Mouse (Mus musculus) embryo, embryonic 11 days (tissue): ENCODE measurements at regions not wholly inside any gene's neighbourhood (a gene's known extent, or its start where the extent isn't known, plus 50 kb on each side); places are given as distances from the start of the nearest gene placed in this dataset.

Experiments
- DNase-seq: peaks from one replicate; pipeline ENCODE4 v3.0.0-alpha.2; 2015

GRCm38 (mm10) chr1:168010416-168010815, 321.4 kb downstream of the Lmx1a start:
- DNase-seq: no peak

- DNase-seq: no peak
Observed at GRCm38 (mm10) chr1:168012069-168012468, 323.0 kb downstream of the Lmx1a start.

- no peak for DNase-seq
Observed at GRCm38 (mm10) chr1:168012611-168013010, 323.6 kb downstream of the Lmx1a start.

GRCm38 (mm10) chr1:168016375-168016890, 327.4 kb downstream of the Lmx1a start:
- DNase-seq: no peak

DNA sequence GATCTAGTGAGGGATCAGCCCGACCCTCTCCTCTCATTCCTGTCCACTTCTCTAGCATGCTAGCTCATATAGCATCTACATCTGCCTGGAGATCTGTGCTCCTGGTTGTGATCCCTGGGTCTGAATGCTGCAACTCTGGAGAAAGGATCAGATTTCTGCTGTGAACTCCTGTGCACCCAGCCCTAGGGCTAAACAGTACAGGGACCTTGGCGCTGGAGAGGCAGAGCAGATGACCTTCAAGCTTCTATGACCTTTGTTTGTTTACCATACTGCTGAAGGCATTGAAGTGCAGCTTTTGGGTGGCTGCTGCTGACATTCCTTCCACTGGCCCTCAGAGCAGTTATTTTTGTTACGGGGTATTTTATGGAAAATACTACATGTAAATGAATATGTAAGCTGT, 337.4 kb downstream of the Lmx1a start:
- peak; percentile 13 for DNase-seq

DNA sequence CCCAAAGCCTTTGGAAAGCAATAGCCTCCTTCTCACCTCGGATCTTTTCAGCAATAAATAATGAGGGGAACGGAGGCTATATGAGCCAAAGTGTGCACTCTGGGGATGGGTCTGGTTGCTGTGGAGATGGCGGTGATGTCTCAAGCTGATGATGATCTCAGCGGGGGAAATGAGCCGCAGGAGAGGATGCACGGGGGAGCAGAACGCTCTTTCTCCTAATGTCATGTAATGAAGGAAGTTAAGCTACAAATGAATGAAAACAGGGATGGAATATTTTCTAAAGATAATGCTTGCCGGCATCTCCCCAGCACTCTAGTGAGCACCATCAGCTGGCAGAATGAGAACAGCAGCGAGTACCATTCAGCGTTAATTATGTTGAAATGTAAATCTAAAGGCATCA, 355.7 kb downstream of the Lmx1a start:
- no peak for DNase-seq

GRCm38 (mm10) chr1:168046347-168046746, 357.3 kb downstream of the Lmx1a start:
- no peak for DNase-seq

GRCm38 (mm10) chr1:168046749-168047148, 357.7 kb downstream of the Lmx1a start:
- no peak for DNase-seq

GRCm38 (mm10) chr1:168049965-168050364, 360.9 kb downstream of the Lmx1a start:
- no peak for DNase-seq

DNA sequence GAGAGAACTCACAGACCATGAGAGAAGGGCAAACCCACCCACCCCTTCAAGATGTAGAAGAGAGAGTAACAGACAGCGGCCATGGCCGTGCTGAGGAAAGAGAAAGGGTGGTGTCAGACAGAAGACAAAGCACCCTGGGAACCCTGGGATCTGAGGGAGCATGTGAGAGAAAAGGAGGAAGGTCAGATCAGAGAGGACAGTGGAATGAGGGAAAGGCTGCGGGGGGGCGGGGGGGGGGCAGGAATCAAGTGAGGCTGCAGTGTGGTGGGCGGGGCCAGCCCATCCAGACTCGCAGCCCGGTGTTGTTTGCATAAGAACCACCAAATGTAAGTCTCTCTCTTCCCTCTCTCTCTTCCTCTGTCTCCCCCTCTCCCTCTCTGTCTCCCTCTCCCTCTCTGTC, 367.4 kb downstream of the Lmx1a start:
- peak; percentile 41 for DNase-seq

GRCm38 (mm10) chr1:168057479-168057878, 368.4 kb downstream of the Lmx1a start:
- DNase-seq: no peak

- no peak for DNase-seq
Observed at GRCm38 (mm10) chr1:168058769-168059168, 369.7 kb downstream of the Lmx1a start.

DNA sequence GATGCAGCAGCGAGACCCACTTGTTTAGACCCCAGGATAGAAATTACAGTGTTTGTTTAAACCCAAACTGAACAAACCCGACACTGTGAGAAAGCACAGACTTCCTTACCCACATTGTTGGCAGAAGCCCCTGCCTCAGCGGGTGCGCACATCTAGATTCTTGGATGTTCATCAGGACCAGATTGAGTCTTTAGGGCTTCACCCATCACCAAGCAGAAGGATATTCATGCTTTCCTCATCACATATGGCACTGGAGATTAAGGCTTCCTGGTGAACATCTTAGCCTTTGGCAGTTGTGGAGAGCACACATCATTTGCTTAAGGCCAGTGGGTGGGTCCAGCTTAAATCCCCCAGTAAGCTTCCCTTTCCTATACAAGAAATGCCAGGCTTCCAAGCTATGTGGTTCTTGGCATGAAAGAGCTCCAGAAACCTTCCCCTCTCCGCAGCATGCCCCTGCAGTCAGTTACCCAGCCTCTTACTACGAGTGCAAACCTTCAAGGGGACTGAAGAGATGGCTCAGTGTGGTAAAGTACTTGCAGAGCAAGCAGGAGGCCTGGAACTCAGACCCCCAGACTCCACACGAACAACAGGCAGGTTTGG, 367.9 kb downstream of the Pbx1 start:
- DNase-seq: no peak

- DNase-seq: no peak
Observed at GRCm38 (mm10) chr1:168065598-168066041, 366.4 kb downstream of the Pbx1 start.

DNA sequence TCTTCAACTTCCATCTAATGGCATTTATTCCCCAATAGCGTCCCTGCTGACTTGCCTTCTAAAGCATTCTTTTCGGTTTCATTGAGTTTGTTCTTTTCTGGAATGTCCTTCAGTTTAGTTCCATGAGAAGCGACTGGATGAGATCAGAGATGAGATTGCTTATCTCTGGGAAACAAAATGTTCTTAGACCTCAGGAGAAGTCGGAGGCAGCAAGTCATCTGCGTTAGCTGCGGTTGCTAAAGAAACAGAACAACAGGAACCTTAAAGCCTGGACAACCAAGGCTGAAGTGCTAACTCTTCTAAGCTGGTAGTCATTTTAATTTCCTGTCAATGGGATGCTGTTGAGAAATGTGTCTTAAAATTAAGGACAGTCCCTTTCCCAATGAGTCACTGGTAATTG, 365.3 kb downstream of the Pbx1 start:
- no peak for DNase-seq

DNA sequence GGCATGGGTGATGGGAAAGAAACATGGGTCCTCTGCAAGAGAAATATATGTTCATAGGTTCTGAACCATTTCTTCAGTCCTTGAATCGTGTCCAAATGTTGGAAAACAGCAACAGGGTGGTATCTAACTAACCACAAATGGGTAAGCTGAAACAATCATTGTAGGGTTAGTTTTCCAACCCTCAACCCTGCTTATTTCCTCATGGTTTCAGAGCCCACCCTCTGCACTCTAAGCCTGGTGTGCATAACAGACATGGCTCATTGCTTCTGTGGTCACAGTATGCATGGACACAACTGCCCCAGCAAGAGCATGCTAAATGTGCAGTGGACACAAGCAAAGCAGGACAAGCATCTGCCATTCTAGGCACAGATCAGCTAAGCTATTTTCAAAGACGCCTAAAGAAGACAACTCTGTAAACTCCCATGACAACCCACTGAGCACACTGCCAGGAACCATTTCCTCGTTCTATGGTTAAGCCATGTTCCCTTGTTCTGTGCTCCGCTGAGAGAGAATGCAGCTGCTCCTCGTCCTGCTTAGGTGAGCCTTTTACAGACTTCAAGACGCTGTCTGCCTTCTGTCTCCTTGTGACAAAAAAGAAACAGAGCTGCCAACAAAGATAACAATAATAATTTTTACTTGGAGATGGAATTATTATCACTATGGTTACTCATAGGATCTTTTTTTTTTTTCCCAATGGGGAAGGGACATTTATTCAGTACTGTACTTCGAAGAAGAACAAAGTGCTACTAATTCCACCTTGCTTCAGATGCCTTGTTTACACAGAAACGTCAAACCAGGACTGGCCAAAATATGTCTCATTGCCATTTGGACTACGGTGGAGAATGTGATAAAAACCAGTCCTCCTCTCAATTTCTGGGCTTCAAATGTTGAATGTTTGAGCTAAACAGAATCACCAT, 363.8 kb downstream of the Pbx1 start:
- DNase-seq: no peak

DNA sequence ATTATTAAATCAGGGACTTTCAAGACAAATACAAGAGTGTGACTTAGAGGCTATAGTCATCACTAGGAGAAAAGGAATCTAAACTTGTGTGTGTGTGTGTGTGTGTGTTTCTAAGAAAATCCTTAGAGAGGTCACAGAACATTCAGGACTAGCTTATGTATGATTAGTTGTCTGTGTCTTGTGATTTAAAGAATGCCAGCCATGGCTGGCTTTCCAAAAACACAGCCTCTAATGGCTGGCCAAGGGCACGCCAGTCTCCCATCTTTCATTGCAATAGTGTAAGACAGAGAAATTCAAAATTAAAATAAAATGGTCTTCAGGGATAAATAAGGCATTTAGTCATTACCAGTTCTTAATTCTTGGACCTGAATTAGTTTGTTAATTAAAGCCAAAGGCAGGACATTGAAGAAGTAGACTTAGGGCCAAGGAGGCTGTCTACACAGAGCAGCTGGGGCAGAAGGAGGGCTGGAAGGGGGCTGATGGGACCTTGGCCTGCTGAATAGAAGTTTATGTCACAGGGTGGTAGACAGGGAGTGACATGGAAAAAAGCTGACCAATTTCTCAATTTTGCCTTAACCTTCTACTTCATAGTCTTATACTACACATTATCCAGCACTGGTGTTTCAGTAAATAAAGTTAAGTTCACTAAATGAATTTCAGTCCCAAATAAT, 363.0 kb downstream of the Pbx1 start:
- no peak for DNase-seq
